Mouse (Mus musculus) liver, embryonic 13.5 days (tissue): ENCODE results near the gene Filip1l. TPM values are rescaled to one million over a fixed set of nuclear protein-coding genes. Genes with fewer than 3 reads are reported as not detected.

ENCODE experiments used
- ATAC-seq: fragments of 200-750 bp; cut with Nextera tagmentation; 2 replicates; pipeline ENCODE4 v1.8.0; 2017; ENCODE audit warnings: low read depth, mild to moderate bottlenecking, moderate number of reproducible peaks, moderate library complexity
- DNase-seq: peaks from one replicate; pipeline ENCODE4 v3.0.0; 2022
- H3K27ac ChIP-seq: fragments of 300-500 bp; sonication (generic); 2 replicates; pipeline ENCODE4 v1.5.1; 2015; ENCODE audit warnings: moderate library complexity, mild to moderate bottlenecking, inconsistent platforms
- H3K27me3 ChIP-seq: fragments of 300-500 bp; sonication (generic); 2 replicates; pipeline ENCODE4 v1.6.1; 2015; ENCODE audit warnings: mild to moderate bottlenecking, inconsistent platforms
- H3K36me3 ChIP-seq: fragments of 300-500 bp; sonication (generic); 2 replicates; pipeline ENCODE4 v1.6.1; 2015; ENCODE audit warnings: mild to moderate bottlenecking, inconsistent platforms
- H3K4me1 ChIP-seq: fragments of 300-500 bp; sonication (generic); replicated peaks from 2 replicates; pipeline ENCODE4 v1.6.1; 2015; ENCODE audit warnings: inconsistent platforms
- H3K4me2 ChIP-seq: fragments of 300-500 bp; sonication (generic); 2 replicates; pipeline ENCODE4 v1.6.1; 2015; ENCODE audit warnings: inconsistent platforms, mild to moderate bottlenecking, moderate library complexity
- H3K4me3 ChIP-seq: fragments of 300-500 bp; sonication (generic); replicated peaks from 2 replicates; pipeline ENCODE4 v1.5.1; 2015; ENCODE audit warnings: mild to moderate bottlenecking, inconsistent platforms
- H3K9ac ChIP-seq: fragments of 300-500 bp; sonication (generic); 2 replicates; pipeline ENCODE4 v1.6.1; 2015; ENCODE audit warnings: mild to moderate bottlenecking, inconsistent platforms
- H3K9me3 ChIP-seq: fragments of 300-500 bp; sonication (generic); replicated peaks from 2 replicates; pipeline ENCODE4 v1.6.1; 2016; ENCODE audit warnings: inconsistent platforms
- WGBS: fragments of 180-500 bp; shearing (Covaris S2); methylation state at CpG from one replicate; pipeline ENCODE4 v1.1.7; 2015; ENCODE audit not compliant: insufficient replicate concordance; 5-methylcytosine and 5-hydroxymethylcytosine counted together
- polyA plus RNA-seq: library from polyadenylated mRNA; unstranded; fragments of >200 nt; fragmentation: Nextera tagmentation; extraction: Ambion mirVana; gene quantifications from 2 replicates; pipeline ENCODE4 v1.2.1, GENCODE M21; 2015

Filip1l gene
- 2.7 and 3.8 TPM in 2 replicates for polyA plus RNA-seq

- no peak within 1 kb of the TSS for H3K27ac ChIP-seq
Observed at GRCm38 (mm10) chr16:57352751-57353150, at the start of gene Filip1l. TSS of gene Filip1l (plus strand) at chr16:57353093.

DNA sequence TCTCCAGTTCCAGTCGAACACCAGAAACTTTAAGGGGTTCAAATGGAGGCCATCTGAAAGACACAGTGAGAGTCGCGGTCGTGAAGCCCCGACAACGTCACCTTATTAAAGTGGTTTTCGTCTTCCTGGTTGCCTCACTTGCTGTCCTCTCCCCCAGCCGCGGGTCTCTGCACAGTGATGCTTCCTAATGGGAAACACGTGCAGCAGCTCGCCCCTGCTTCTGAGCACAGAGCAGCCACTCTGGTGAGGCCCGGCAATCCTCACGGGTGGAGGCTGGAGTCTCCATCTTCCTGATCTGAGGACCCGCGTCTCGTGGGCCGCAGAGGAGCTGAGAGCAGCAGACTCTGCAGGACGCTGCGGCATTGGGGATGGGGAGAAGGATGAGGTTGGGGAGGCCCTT, 49.2 kb upstream of the Filip1l start:
- 82% methylated on average over 19 of the region's 19 CpGs for WGBS
- Histone ChIP-seq H3K9ac (no peak overlapping the region), H3K36me3 (no peaks in the 10 kb centered on the region), H3K27ac (no peak overlapping the region), H3K4me2 (no peak overlapping the region), H3K27me3 (no peaks in the 10 kb centered on the region), H3K4me3 (no peak overlapping the region), H3K4me1 (no peaks in the 10 kb centered on the region), H3K9me3 (no peaks in the 10 kb centered on the region)
- DNase-seq, result no peak
- ATAC-seq, result no peak

More at GRCm38 (mm10) chr16:57352751-57353150, at the start of gene Filip1l:
- DNase-seq (no peak), ATAC-seq (no peak)
- H3K4me2 ChIP-seq, result no peak within 1 kb of the TSS
- no peaks in the 10 kb centered on the region for H3K4me1 ChIP-seq
- no peaks in the 10 kb centered on the region for H3K9me3 ChIP-seq
- no peaks in the 10 kb centered on the region for H3K36me3 ChIP-seq
- H3K4me3 ChIP-seq, result no peak within 1 kb of the TSS
- no peak within 1 kb of the TSS for H3K9ac ChIP-seq
- WGBS, result 86% methylated on average over 6 of the region's 6 CpGs
- H3K27me3 ChIP-seq, result no peaks in the 10 kb centered on the region

- no peak for DNase-seq
- Histone ChIP-seq H3K36me3 (no peaks in the 10 kb centered on the region), H3K9ac (no peak overlapping the region), H3K4me2 (no peak overlapping the region), H3K27me3 (no peaks in the 10 kb centered on the region), H3K27ac (no peak overlapping the region), H3K4me1 (no peaks in the 10 kb centered on the region), H3K9me3 (no peaks in the 10 kb centered on the region), H3K4me3 (no peak overlapping the region)
- no peak for ATAC-seq
- WGBS, result 67% methylated on average over 6 of the region's 6 CpGs
Observed at GRCm38 (mm10) chr16:57305463-57305862, 47.4 kb upstream of the Filip1l start.

DNA sequence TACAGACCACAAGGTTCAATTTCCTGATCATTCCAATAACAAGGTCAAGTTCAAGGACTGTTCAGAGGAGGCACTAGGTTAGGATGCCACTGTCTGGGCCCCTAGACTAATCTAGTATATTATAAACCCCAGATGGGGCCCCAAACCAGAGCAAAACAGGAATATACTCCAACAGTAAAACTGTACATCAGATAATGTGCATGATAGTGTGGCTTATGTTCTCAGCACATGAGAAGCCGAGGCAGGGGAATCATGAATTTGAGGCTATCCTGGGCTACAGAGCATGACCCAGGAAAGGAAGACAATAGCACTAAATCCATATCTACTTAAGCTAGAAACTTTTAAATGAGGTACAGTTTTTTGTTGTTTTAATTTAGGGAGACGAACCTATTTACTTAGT, 40.8 kb upstream of the Filip1l start:
- 53% methylated on average over 2 of the region's 2 CpGs for WGBS

GRCm38 (mm10) chr16:57313487-57313886, 39.4 kb upstream of the Filip1l start:
- Histone ChIP-seq H3K27me3 (no peaks in the 10 kb centered on the region), H3K4me1 (no peaks in the 10 kb centered on the region), H3K27ac (no peak overlapping the region), H3K4me3 (no peak overlapping the region), H3K9me3 (no peaks in the 10 kb centered on the region), H3K36me3 (no peaks in the 10 kb centered on the region), H3K4me2 (no peak overlapping the region), H3K9ac (no peak overlapping the region)
- 66% methylated on average over 3 of the region's 3 CpGs for WGBS
- ATAC-seq (no peak), DNase-seq (no peak)

More for the DNA sequence above, 40.8 kb upstream of the Filip1l start:
- Histone ChIP-seq H3K9me3 (no peaks in the 10 kb centered on the region), H3K4me1 (no peaks in the 10 kb centered on the region), H3K9ac (no peak overlapping the region), H3K27me3 (no peaks in the 10 kb centered on the region), H3K4me3 (no peak overlapping the region), H3K27ac (no peak overlapping the region), H3K36me3 (no peaks in the 10 kb centered on the region), H3K4me2 (no peak overlapping the region)
- DNase-seq (no peak), ATAC-seq (no peak)

GRCm38 (mm10) chr16:57314236-57314635, 38.7 kb upstream of the Filip1l start:
- Histone ChIP-seq H3K27me3 (no peaks in the 10 kb centered on the region), H3K4me1 (no peaks in the 10 kb centered on the region), H3K36me3 (no peaks in the 10 kb centered on the region), H3K9ac (no peak overlapping the region), H3K27ac (no peak overlapping the region), H3K4me2 (no peak overlapping the region), H3K4me3 (no peak overlapping the region), H3K9me3 (no peaks in the 10 kb centered on the region)
- ATAC-seq (no peak), DNase-seq (no peak)
- 87% methylated on average over 3 of the region's 3 CpGs for WGBS

- no peaks in the 10 kb centered on the region for H3K36me3 ChIP-seq
- DNase-seq, result no peak
- no peak overlapping the region for H3K4me3 ChIP-seq
- no peak overlapping the region for H3K27ac ChIP-seq
- H3K4me1 ChIP-seq, result no peaks in the 10 kb centered on the region
- ATAC-seq, result no peak
- 80% methylated on average over 9 of the region's 9 CpGs for WGBS
- no peak overlapping the region for H3K4me2 ChIP-seq
- no peaks in the 10 kb centered on the region for H3K27me3 ChIP-seq
- H3K9ac ChIP-seq, result no peak overlapping the region
- H3K9me3 ChIP-seq, result no peaks in the 10 kb centered on the region
Observed at GRCm38 (mm10) chr16:57315026-57315425, 37.9 kb upstream of the Filip1l start.

DNA sequence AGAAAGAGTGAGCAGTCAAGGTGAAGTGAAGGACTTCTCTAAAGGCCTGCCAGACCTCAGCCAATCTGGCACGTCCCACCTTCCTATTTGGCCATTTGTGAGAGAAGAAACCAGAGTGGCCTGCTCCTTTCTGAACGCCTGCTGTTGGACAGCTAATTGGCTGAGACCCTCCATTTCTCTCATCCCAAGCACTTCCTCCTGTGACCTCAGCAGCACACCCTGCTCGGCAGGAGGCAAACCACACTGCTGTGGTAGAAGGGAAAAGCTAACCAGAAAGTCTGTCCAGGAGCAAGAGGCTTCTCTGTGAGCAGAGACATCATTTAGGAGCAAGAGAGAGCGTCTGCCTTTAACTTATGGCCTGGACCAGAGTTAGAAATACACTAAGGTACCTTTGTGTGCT, 35.8 kb upstream of the Filip1l start:
- 33% methylated on average over 4 of the region's 4 CpGs for WGBS
- H3K27ac ChIP-seq, result no peak overlapping the region

GRCm38 (mm10) chr16:57317882-57318636, 34.8 kb upstream of the Filip1l start:
- no peak overlapping the region for H3K27ac ChIP-seq
- no peaks in the 10 kb centered on the region for H3K9me3 ChIP-seq
- no peak overlapping the region for H3K4me3 ChIP-seq
- 69% methylated on average over 13 of the region's 13 CpGs for WGBS
- no peaks in the 10 kb centered on the region for H3K36me3 ChIP-seq
- no peaks in the 10 kb centered on the region for H3K27me3 ChIP-seq
- DNase-seq (no peak), ATAC-seq (no peak)
- no peaks in the 10 kb centered on the region for H3K4me1 ChIP-seq
- no peak overlapping the region for H3K9ac ChIP-seq
- no peak overlapping the region for H3K4me2 ChIP-seq

More for the DNA sequence above, 35.8 kb upstream of the Filip1l start:
- ATAC-seq (no peak), DNase-seq (no peak)
- Histone ChIP-seq H3K4me3 (no peak overlapping the region), H3K4me2 (no peak overlapping the region), H3K4me1 (no peaks in the 10 kb centered on the region), H3K9ac (no peak overlapping the region), H3K36me3 (no peaks in the 10 kb centered on the region), H3K9me3 (no peaks in the 10 kb centered on the region), H3K27me3 (no peaks in the 10 kb centered on the region)

GRCm38 (mm10) chr16:57318637-57319125, 34.2 kb upstream of the Filip1l start:
- Histone ChIP-seq H3K27me3 (no peaks in the 10 kb centered on the region), H3K4me3 (no peak overlapping the region), H3K4me1 (no peaks in the 10 kb centered on the region), H3K9ac (no peak overlapping the region), H3K27ac (no peak overlapping the region), H3K4me2 (no peak overlapping the region), H3K9me3 (no peaks in the 10 kb centered on the region), H3K36me3 (no peaks in the 10 kb centered on the region)
- no peak for ATAC-seq
- no peak for DNase-seq
- 75% methylated on average over 8 of the region's 8 CpGs for WGBS

DNA sequence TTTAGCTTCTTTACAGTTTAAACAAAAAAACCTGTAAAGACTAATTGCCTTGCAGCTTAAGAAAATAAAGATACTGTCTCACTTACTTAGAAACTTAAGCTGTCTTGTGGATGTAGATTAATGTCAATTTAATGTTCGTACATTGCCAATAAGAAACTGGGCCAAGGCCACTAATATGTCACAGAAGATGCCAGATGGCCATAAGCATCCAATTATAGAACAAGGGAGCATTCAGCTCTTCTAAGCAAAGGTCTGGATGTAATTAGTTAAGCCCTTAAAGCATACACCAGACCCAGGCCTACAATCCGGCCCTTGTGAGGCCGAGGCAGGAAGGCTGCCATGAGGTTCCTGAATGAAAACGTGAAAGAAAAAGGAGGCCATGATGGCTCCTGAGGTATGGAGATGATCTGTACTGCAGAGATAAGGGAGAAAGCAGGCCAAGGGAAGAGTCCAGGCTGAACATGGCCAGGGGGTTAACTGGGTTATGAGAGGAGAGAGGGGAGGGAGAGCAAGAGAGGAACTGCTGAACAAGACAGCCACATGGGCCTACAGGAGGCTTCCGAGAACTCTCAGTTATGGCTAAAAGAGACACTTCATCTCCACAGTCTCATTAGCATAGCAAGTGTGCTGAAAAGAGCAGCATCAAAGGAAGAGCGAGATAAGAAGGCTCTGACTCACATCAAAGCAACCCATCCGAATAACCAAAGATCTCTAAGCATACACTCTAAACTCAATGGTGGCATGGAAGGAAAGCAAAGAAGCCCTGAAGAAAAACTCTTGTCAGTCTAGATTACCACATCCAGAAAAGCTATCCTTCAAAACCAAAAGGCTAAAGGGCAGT, 33.4 kb upstream of the Filip1l start:
- no peak overlapping the region for H3K9ac ChIP-seq
- H3K27ac ChIP-seq, result no peak overlapping the region
- no peaks in the 10 kb centered on the region for H3K4me1 ChIP-seq
- DNase-seq (no peak), ATAC-seq (no peak)
- H3K36me3 ChIP-seq, result no peaks in the 10 kb centered on the region
- H3K27me3 ChIP-seq, result no peaks in the 10 kb centered on the region
- H3K9me3 ChIP-seq, result no peaks in the 10 kb centered on the region
- 70% methylated on average over 7 of the region's 7 CpGs for WGBS
- H3K4me3 ChIP-seq, result no peak overlapping the region
- H3K4me2 ChIP-seq, result no peak overlapping the region
